ENCODE assay signal across 8 mouse cellular contexts in genomic region chr19:36834532-36835431, GRCm38 (mm10). TPM values are rescaled to one million over a fixed set of nuclear protein-coding genes. Genes with fewer than 3 reads are reported as not detected.
DNase-seq lines count a peak whose midpoint lies in the region; ATAC-seq and TF ChIP-seq lines count a peak whose summit lies in the region.

No protein-coding gene starts in this region.

- H3K27ac ChIP-seq in bone marrow, adult 2 months (ENCODE audit: control insufficient read depth, insufficient read depth, low read depth, low read length, poor library complexity), result peak overlapping the region; percentile 99
- H3K27ac ChIP-seq in forebrain, embryonic 15.5 days (replicated peaks), result peak overlapping the region; percentile 97
- H3K27ac ChIP-seq in liver, embryonic 15.5 days (replicated peaks), result peak overlapping the region; percentile 94
- peak overlapping the region; percentile 92 for H3K27ac ChIP-seq in neural tube, embryonic 12.5 days

- peak overlapping the region; percentile 63 for H3K4me2 ChIP-seq in forebrain, embryonic 15.5 days (replicated peaks)
- peak overlapping the region; percentile 80 for H3K4me2 ChIP-seq in liver, embryonic 15.5 days
- H3K4me2 ChIP-seq in neural tube, embryonic 12.5 days (replicated peaks), result peak overlapping the region; percentile 75

- H3K27me3 ChIP-seq in forebrain, embryonic 15.5 days, result no peaks in the 10 kb centered on the region
- no peaks in the 10 kb centered on the region for H3K27me3 ChIP-seq in liver, embryonic 15.5 days
- no peaks in the 10 kb centered on the region for H3K27me3 ChIP-seq in neural tube, embryonic 12.5 days (replicated peaks)

- under 1% methylated on average over 62 of the region's 62 CpGs for WGBS in bone marrow, adult 2 months
- WGBS in forebrain, embryonic 15.5 days, result under 1% methylated on average over 54 of the region's 62 CpGs
- WGBS in liver, embryonic 15.5 days (ENCODE audit: insufficient replicate concordance), result under 1% methylated on average over 62 of the region's 62 CpGs
- WGBS in neural tube, embryonic 12.5 days, result under 1% methylated on average over 62 of the region's 62 CpGs

- peaks cover 4% of the 10 kb centered on the region; the same call in 1 of the 2 replicates for H3K36me3 ChIP-seq in forebrain, embryonic 15.5 days
- H3K36me3 ChIP-seq in liver, embryonic 15.5 days (replicated peaks), result peaks cover 10% of the 10 kb centered on the region; the same call in 1 of the 2 replicates
- H3K36me3 ChIP-seq in neural tube, embryonic 12.5 days, result peaks cover under 1% of the 10 kb centered on the region; the same call in 1 of the 2 replicates

- intact Hi-C loops in gastrocnemius, postnatal 14 days (cut with DNase I; ENCODE audit: low total_unique reads), result no loop called here

- TF ChIP-seq CTCF in bone marrow, adult 2 months (IDR thresholded peaks at IDR 0.05; ENCODE audit: control insufficient read depth, insufficient read depth, low read length), result no peak

- TF ChIP-seq POLR2A in bone marrow, adult 2 months (IDR thresholded peaks at IDR 0.05; ENCODE audit: borderline replicate concordance, control insufficient read depth, low read depth, low read length), result no peak

- peak overlapping the region; percentile 97 for H3K9ac ChIP-seq in forebrain, embryonic 15.5 days (replicated peaks)
- H3K9ac ChIP-seq in liver, embryonic 15.5 days, result peak overlapping the region; percentile 98
- H3K9ac ChIP-seq in neural tube, embryonic 12.5 days, result peak overlapping the region; percentile 100

- no peaks in the 10 kb centered on the region for H3K9me3 ChIP-seq in forebrain, embryonic 15.5 days
- no peaks in the 10 kb centered on the region for H3K9me3 ChIP-seq in liver, embryonic 15.5 days (replicated peaks)
- no peaks in the 10 kb centered on the region for H3K9me3 ChIP-seq in neural tube, embryonic 12.5 days

- DNase-seq in gastrocnemius, adult 18-20 months (ENCODE audit: low spot score), result peak; percentile 37
- no peak for DNase-seq in gastrocnemius, postnatal 14 days
- DNase-seq in induced T-regulatory cell, adult 2 months (ENCODE audit: low read depth), result peak; percentile 78
- DNase-seq in thymus, postnatal 14 days, result peak; percentile 78

- no peaks in the 10 kb centered on the region; the same call in 1 of the 2 replicates for H3K4me1 ChIP-seq in bone marrow, adult 2 months (ENCODE audit: control insufficient read depth, insufficient read depth, low read length)
- H3K4me1 ChIP-seq in forebrain, embryonic 15.5 days, result peaks cover 24% of the 10 kb centered on the region
- peaks cover 24% of the 10 kb centered on the region for H3K4me1 ChIP-seq in liver, embryonic 15.5 days (replicated peaks)
- H3K4me1 ChIP-seq in neural tube, embryonic 12.5 days, result peaks cover 13% of the 10 kb centered on the region

- peak overlapping the region; percentile 81 for H3K4me3 ChIP-seq in bone marrow, adult 2 months (replicated peaks; ENCODE audit: control insufficient read depth, low read depth, low read length)
- peak overlapping the region; percentile 99 for H3K4me3 ChIP-seq in forebrain, embryonic 15.5 days
- peak overlapping the region; percentile 97 for H3K4me3 ChIP-seq in liver, embryonic 15.5 days (replicated peaks)
- peak overlapping the region; percentile 85 for H3K4me3 ChIP-seq in neural tube, embryonic 12.5 days

- no peak; the same call in 1 of the 2 replicates for ATAC-seq in forebrain, embryonic 15.5 days (replicated peaks)
- peak; percentile 73 for ATAC-seq in liver, embryonic 15.5 days (ENCODE audit: insufficient read depth)
- peak; percentile 68 for ATAC-seq in neural tube, embryonic 12.5 days (ENCODE audit: low FRiP score, low read depth)

RNA-seq across cellular contexts. Expression of gene Tnks2, which starts 0.8 kb away (rescaled TPM):
- 100 to 1,000 TPM; 104 to 130 TPM for total RNA-seq in gastrocnemius, adult 18-20 months (2021)
- total RNA-seq in gastrocnemius, postnatal 14 days (2021), result 100 to 1,000 TPM; 109 to 116 TPM
- polyA plus RNA-seq in bone marrow, adult 2 months (2011; ENCODE audit: insufficient read depth, insufficient read length, low replicate concordance, missing spikeins), result 9.2 and 20.4 TPM in 2 replicates
- polyA plus RNA-seq in forebrain, embryonic 15.5 days (2015; fragmentation: Nextera tagmentation; extraction: Ambion mirVana), result 43.0 TPM in 2 replicates
- polyA plus RNA-seq in liver, embryonic 15.5 days (2015; fragmentation: Nextera tagmentation; extraction: Ambion mirVana), result 11.8 and 13.9 TPM in 2 replicates
- 81.8 and 85.3 TPM in 2 replicates for polyA plus RNA-seq in neural tube, embryonic 12.5 days (2016; fragmentation: Nextera tagmentation; extraction: Ambion mirVana)
